Mouse (Mus musculus): ENCODE data around the gene Fam169b. TPM values are rescaled to one million over a fixed set of nuclear protein-coding genes. Genes with fewer than 3 reads are reported as not detected.

Gene Fam169b
- polyA plus RNA-seq, 1 experiment from 2014 or later = 2.3 TPM

DNA sequence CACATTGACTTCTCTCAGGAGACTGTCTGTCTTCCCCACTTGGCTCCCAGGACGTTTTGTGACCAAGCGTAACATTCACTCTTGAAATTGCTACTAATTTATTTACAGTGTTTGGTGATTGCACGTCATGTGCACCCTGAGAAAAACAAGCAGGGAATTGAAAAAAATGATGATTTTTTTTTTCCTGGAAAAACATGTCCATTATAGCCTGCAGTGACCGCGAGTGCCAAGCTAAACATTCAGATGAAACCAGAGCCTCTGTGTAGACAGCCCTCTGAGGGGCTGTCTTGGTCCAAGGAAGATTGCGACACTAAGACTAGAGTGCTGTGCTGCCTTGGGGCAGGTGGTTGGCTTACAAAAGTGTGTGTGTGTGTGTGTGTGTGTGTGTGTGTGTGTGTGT lies 37.8 kb downstream of the Fam169b start:
- Histone ChIP-seq H3K4me1 (peaks cover 23% of the 10 kb centered on the region; the same call in 1 of the 2 replicates), H3K9ac (no peak overlapping the region), H3K27ac (0 out of 2 replicates have a peak overlapping the region, but pooled peaks have one; percentile 18), H3K9me3 (no peaks in the 10 kb centered on the region), H3K4me2 (replicated peaks) (no peak overlapping the region), H3K4me3 (no peak overlapping the region), H3K27me3 (no peaks in the 10 kb centered on the region), H3K36me3 (no peaks in the 10 kb centered on the region)
- no peak for ATAC-seq (ENCODE audit: insufficient number of reproducible peaks, insufficient read depth, low FRiP score, low TSS enrichment)
- WGBS = 59% methylated on average over 6 of the region's 6 CpGs

DNA sequence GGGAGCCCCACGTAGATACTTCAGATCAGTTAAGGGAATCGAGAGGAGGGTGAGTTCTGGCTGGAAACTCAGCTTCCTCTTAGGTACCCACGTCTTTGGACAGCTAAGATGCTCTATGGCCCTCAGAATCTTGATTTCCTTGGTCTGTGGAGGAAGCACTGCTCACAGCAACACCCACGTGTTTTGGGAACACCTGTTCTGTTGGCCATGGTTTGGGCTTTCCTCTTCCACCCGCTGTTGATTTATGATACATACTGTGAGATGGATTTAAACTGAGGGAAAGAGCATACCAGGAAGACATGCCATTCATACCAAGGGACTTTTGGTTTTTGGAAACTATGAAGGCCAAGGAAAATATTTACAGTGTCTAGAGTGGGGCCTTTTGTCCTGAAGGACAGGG lies 38.8 kb downstream of the Fam169b start:
- H3K27ac ChIP-seq = no peak overlapping the region; the same call in 1 of the 2 replicates
- no peaks in the 10 kb centered on the region for H3K27me3 ChIP-seq
- H3K9ac ChIP-seq = no peak overlapping the region
- 78% methylated on average over 5 of the region's 5 CpGs for WGBS
- ATAC-seq (ENCODE audit: insufficient number of reproducible peaks, insufficient read depth, low FRiP score, low TSS enrichment) = no peak
- no peaks in the 10 kb centered on the region for H3K9me3 ChIP-seq
- H3K4me2 ChIP-seq (replicated peaks) = no peak overlapping the region
- no peak overlapping the region for H3K4me3 ChIP-seq
- peaks cover 23% of the 10 kb centered on the region; the same call in 1 of the 2 replicates for H3K4me1 ChIP-seq
- no peaks in the 10 kb centered on the region for H3K36me3 ChIP-seq

DNA sequence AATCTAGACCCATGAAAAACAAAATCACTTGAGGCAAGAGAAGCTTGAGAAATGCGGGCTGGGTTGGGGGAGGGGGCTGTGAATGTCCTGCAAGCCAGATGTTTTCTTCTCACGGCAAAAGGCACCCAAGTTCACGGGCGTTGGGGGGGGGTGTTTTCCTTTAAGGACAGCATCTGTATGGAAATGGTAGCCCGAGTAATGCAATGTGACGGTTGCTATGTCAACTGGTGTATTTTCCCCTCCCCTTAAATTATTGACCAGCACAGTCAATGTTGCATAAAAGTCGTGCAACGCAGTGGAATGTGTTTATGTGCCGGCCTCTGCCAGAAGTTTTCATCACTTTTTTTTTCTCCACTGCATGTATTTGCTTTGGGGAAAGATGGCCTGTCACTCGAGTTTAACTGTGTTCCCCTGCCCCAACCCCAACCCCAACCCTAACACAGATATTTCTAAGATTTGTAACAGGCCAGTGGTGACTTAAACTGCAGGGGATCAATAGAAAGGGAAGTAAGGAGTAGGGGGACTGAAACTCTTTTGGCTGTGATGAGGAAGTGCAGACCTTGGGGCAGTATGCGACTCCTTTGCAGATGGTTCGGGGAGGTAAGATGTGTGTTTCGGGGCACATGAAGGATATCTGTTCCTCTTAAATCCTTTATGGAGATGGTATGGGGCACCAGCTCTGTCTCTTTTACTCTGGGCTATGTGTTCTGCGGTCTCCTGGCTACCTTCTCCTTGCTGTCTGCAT lies 39.6 kb downstream of the Fam169b start:
- 51% methylated on average over 14 of the region's 14 CpGs for WGBS
- Histone ChIP-seq H3K4me1 (peaks cover 23% of the 10 kb centered on the region; the same call in 1 of the 2 replicates), H3K4me3 (no peak overlapping the region), H3K27me3 (no peaks in the 10 kb centered on the region), H3K9ac (no peak overlapping the region), H3K4me2 (replicated peaks) (no peak overlapping the region), H3K36me3 (no peaks in the 10 kb centered on the region), H3K27ac (peak overlapping the region; percentile 18; the same call in 1 of the 2 replicates), H3K9me3 (no peaks in the 10 kb centered on the region)
- no peak for ATAC-seq (ENCODE audit: insufficient number of reproducible peaks, insufficient read depth, low FRiP score, low TSS enrichment)

DNA sequence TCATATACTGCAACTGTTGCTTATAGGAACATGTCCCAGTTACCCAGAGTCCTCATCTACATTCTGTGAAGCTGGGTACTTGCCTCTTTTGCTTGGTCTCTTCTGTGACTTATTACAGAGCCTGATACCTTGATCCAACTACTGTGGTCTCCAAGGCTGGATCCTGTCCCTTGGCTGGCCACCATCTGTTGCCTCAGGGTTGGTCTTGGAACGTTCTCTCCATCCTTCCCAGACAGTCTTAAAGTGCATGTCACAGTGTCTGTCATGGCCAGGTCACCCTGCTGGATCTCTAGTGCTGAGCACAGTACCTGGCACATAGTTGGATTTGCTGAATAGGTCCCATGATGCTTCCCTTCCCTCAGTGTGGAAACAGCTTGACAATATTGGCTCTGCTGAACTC lies 40.6 kb downstream of the Fam169b start:
- no peak overlapping the region for H3K4me3 ChIP-seq
- no peaks in the 10 kb centered on the region for H3K9me3 ChIP-seq
- H3K36me3 ChIP-seq = no peaks in the 10 kb centered on the region
- WGBS = 74% methylated on average over 1 of the region's 1 CpGs
- peaks cover 23% of the 10 kb centered on the region; the same call in 1 of the 2 replicates for H3K4me1 ChIP-seq
- ATAC-seq (ENCODE audit: insufficient number of reproducible peaks, insufficient read depth, low FRiP score, low TSS enrichment) = no peak
- no peak overlapping the region for H3K4me2 ChIP-seq (replicated peaks)
- H3K27ac ChIP-seq = no peak overlapping the region
- no peak overlapping the region for H3K9ac ChIP-seq
- no peaks in the 10 kb centered on the region for H3K27me3 ChIP-seq

DNA sequence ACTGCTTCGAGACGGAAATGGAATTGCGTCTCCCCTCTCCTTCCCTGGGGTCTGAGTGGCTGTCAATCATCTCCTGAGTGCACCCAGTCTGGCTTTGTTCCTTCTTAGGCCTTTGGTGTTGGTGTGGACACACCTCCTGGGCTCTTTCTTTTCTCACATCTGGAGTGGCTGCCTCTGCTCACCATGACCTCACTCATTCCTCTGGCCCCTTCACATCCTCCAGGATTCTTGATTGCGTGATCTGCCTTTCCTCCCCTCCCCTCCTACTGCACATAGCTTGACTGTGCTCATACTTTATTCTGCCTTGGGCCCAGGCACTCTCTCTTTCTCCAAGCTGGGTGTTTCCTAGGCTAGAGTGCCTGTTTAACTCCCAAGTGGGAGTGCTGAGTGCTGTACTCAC lies 41.4 kb downstream of the Fam169b start:
- no peaks in the 10 kb centered on the region for H3K36me3 ChIP-seq
- WGBS = 57% methylated on average over 4 of the region's 4 CpGs
- no peak overlapping the region for H3K4me2 ChIP-seq (replicated peaks)
- H3K9me3 ChIP-seq = no peaks in the 10 kb centered on the region
- H3K27ac ChIP-seq = no peak overlapping the region
- no peak overlapping the region for H3K4me3 ChIP-seq
- peaks cover 28% of the 10 kb centered on the region; the same call in 1 of the 2 replicates for H3K4me1 ChIP-seq
- no peak for ATAC-seq (ENCODE audit: insufficient number of reproducible peaks, insufficient read depth, low FRiP score, low TSS enrichment)
- no peak overlapping the region for H3K9ac ChIP-seq
- no peaks in the 10 kb centered on the region for H3K27me3 ChIP-seq

DNA sequence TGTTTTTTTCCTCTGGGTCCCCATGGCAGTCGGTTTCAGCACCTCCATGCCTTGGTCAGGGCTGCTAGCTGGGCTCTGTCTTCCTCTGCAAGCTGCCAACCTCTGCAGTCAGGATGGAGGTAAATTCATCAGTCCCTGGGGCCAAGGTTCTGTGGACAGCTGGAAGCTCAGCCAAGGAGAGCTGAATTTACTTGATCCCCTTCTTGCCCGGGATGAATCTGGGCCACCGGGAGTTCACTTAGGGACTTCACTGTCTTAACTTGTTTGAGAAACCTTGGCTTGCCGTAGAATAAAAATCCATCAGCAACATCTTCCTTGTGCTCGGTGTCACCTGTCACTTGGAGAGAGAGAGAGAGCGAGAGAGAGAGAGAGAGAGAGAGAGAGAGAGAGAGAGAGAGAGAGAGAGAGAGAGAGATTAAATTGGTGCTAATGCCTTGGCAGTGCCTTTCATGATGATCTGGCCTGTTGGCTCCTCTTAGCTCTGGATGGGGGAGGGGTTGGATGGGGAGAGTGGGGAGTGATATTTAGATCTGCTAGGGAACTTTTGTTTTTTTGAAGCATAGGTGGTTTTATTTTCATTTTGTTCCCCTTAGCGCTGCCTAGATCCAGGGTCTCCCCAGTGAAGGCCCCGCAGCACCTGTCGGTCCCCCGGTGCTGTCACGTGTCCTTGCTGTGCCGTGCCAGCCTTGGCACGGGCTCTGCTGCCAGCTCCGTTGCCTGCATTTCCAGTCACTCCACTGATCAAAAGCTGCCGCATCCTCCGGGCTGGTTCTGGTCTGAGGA lies 44.6 kb downstream of the Fam169b start:
- H3K9me3 ChIP-seq = no peaks in the 10 kb centered on the region
- H3K9ac ChIP-seq = no peak overlapping the region
- ATAC-seq (ENCODE audit: insufficient number of reproducible peaks, insufficient read depth, low FRiP score, low TSS enrichment) = no peak
- H3K4me1 ChIP-seq = peaks cover 19% of the 10 kb centered on the region; the same call in 1 of the 2 replicates
- no peak overlapping the region for H3K4me2 ChIP-seq (replicated peaks)
- no peaks in the 10 kb centered on the region for H3K36me3 ChIP-seq
- no peaks in the 10 kb centered on the region for H3K27me3 ChIP-seq
- H3K27ac ChIP-seq = no peak overlapping the region
- H3K4me3 ChIP-seq = no peak overlapping the region
- 87% methylated on average over 16 of the region's 16 CpGs for WGBS

DNA sequence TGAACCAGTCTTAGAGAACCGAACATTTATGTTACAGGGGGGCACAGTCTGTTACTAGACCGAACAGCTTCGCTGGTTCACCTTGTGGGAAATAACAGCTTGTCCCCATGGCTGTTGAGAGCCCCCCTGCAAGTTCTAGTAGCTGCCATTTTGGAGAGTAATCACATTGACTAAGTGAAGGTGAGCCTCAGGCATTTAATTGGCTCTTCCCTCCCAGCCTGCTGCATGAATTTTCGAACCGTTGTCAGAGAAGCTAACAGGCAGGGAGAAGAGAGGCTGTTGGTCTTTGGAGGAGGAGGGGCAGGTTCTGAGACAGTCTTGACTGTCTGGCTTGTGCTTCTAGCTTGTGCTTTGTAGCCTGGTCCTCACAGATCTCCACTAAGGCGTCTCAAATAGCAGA lies 45.3 kb downstream of the Fam169b start:
- Histone ChIP-seq H3K9me3 (no peaks in the 10 kb centered on the region), H3K9ac (no peak overlapping the region), H3K4me3 (no peak overlapping the region), H3K4me2 (replicated peaks) (no peak overlapping the region), H3K27me3 (no peaks in the 10 kb centered on the region), H3K36me3 (no peaks in the 10 kb centered on the region), H3K4me1 (peaks cover 16% of the 10 kb centered on the region; the same call in 1 of the 2 replicates), H3K27ac (no peak overlapping the region)
- ATAC-seq (ENCODE audit: insufficient number of reproducible peaks, insufficient read depth, low FRiP score, low TSS enrichment) = no peak
- 50% methylated on average over 6 of the region's 6 CpGs for WGBS

DNA sequence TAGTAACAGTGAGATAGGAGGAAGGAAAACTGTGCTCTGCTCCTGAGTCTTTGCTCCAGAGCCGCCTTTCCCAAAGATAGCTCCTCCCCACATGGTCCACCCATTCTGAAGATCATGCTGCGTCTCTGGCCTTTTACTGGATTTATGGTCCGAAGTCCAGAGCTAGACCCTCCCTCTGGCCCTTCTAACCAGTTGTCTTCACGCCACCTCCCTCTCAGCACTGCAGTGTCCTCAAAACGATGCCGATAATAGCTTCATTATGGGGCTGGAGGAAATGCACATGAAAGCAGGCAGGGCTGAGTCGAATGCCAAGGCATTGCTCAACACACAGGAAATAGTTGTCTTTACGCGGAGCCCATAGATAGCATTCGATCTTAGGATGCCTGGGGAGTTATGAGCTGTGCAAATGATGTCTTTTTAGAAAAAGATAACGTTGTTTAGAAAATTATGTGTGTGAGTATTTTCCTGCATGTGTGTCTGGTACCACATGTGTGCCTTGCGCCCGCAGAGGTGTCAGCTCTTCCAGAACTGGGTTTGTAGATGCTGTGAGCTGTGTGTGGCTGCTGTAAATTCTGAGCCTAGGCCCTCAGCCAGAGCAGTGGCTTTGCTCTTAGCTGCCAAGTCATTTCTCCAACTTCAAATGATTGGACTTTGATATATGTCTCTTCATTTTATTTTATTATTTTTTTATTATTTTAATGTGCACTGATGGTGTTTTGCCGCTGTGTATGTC lies 46.6 kb downstream of the Fam169b start:
- Histone ChIP-seq H3K36me3 (no peaks in the 10 kb centered on the region), H3K4me1 (peaks cover 10% of the 10 kb centered on the region; the same call in 1 of the 2 replicates), H3K9ac (no peak overlapping the region), H3K4me3 (no peak overlapping the region), H3K4me2 (replicated peaks) (no peak overlapping the region), H3K9me3 (no peaks in the 10 kb centered on the region), H3K27ac (no peak overlapping the region), H3K27me3 (no peaks in the 10 kb centered on the region)
- ATAC-seq (ENCODE audit: insufficient number of reproducible peaks, insufficient read depth, low FRiP score, low TSS enrichment) = no peak
- WGBS = 61% methylated on average over 14 of the region's 14 CpGs

DNA sequence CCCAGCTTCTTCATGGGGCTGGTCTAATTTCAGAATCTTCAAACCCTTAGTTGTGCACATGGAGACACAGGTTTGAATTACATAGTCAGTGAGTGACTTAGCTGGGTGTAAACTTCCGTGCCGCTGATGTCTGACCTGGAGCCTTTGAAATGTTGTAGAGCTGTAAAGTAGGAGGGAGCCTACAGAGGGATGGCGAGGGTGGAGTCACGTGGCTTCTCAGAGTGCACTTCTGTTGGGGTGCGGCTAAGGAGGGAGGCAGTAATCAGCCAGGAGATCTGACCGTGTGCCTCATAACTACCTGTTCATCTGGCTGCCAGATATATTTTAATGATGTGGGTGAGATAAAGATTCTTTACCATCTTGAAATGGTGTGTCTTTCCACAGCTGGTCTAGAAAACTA lies 49.4 kb downstream of the Fam169b start:
- Histone ChIP-seq H3K36me3 (no peaks in the 10 kb centered on the region), H3K4me3 (no peak overlapping the region), H3K27me3 (no peaks in the 10 kb centered on the region), H3K4me2 (replicated peaks) (no peak overlapping the region), H3K9me3 (no peaks in the 10 kb centered on the region), H3K27ac (no peak overlapping the region), H3K9ac (no peak overlapping the region), H3K4me1 (peaks cover 15% of the 10 kb centered on the region)
- WGBS = 68% methylated on average over 6 of the region's 6 CpGs
- ATAC-seq (ENCODE audit: insufficient number of reproducible peaks, insufficient read depth, low FRiP score, low TSS enrichment) = no peak

DNA sequence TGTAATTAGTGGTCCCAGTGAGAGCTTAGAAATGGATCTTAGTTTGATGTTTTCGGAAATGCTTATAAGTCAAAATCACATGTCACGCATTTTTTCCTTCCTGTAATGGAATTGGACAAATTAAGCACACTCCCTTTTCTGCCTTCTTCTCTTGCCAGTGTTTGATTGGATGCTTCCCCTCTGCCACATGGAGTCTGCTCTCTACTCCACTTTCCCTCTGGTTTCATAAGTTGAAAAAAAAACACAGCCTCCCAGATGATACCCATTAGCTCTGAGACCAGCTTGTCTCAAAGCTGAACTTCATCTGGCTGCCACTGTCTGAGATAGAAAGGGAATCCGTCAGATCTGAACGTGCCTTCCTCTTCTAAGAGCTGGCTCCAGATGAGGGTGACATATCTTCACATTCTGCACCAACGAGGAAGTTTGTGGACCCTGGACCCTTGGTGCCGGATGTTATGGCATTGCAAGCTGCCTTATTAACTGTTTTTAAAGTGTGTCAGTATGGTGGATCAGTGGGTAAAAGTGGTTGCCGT lies 52.6 kb downstream of the Fam169b start:
- peak overlapping the region; percentile 58; the same call in 1 of the 2 replicates for H3K27ac ChIP-seq

DNA sequence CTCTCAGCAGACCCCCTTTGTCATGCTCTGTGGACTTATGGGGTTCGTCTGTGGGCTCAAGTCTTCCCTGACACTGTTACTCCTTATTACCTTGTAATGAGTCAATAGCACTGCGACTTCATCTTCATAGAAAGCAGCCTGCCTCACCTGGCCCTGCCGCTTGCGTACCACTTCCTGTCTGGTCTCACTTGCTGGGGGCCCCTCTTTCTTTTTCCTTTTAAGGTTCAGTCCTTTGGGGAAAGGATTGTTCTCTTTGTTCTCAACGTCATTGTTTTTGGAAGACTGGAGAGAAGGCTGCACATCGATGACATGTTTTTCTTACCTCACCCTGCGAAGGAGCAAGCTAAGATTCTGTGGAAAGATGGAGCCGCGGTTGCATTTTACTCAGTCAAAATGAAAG lies 55.4 kb downstream of the Fam169b start:
- no peak overlapping the region for H3K9ac ChIP-seq
- no peaks in the 10 kb centered on the region for H3K27me3 ChIP-seq
- H3K4me1 ChIP-seq = peaks cover 6% of the 10 kb centered on the region
- no peaks in the 10 kb centered on the region for H3K9me3 ChIP-seq
- ATAC-seq (ENCODE audit: insufficient number of reproducible peaks, insufficient read depth, low FRiP score, low TSS enrichment) = no peak
- H3K4me3 ChIP-seq = no peak overlapping the region
- H3K4me2 ChIP-seq (replicated peaks) = no peak overlapping the region
- H3K27ac ChIP-seq = no peak overlapping the region
- H3K36me3 ChIP-seq = no peaks in the 10 kb centered on the region
- WGBS = 85% methylated on average over 9 of the region's 9 CpGs

More for the DNA sequence above, 52.6 kb downstream of the Fam169b start:
- H3K4me3 ChIP-seq = no peak overlapping the region
- ATAC-seq (ENCODE audit: insufficient number of reproducible peaks, insufficient read depth, low FRiP score, low TSS enrichment) = no peak
- H3K9me3 ChIP-seq = no peaks in the 10 kb centered on the region
- no peaks in the 10 kb centered on the region for H3K36me3 ChIP-seq
- H3K9ac ChIP-seq = no peak overlapping the region
- H3K4me2 ChIP-seq (replicated peaks) = no peak overlapping the region
- no peaks in the 10 kb centered on the region for H3K27me3 ChIP-seq
- peaks cover 6% of the 10 kb centered on the region for H3K4me1 ChIP-seq
- WGBS = 37% methylated on average over 7 of the region's 7 CpGs

Data from embryonic facial prominence, embryonic 12.5 days (tissue).